Mouse (Mus musculus) monocyte, adult 59 days (primary cell): ENCODE data around the gene Serpina3a. TPM values are rescaled to one million over a fixed set of nuclear protein-coding genes. Genes with fewer than 3 reads are reported as not detected.

ENCODE experiments used
- total RNA-seq, 2 experiments: library from RNA; stranded (reverse); gene quantifications; one replicate each; pipeline ENCODE4 v1.2.4; 2023

Gene Serpina3a
- not detected for total RNA-seq

DNA sequence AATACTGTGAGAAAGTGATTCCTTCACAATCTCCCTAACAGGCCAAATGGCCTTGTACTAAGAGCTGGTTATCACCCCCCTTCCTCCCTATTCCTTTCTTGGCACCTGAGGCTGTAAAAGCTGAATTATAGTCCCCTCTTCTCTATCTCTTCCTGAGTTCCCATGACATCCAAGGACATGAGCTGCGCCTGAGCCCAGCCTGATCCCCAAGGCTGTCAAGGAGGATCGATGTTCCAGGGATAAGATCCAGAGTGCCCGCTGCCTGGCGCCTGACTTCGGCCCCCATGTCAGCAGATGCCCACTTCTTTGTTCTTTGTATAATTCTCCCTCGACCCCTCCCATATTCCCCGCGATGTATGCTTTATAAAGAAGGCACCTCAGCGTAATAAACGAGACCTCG, at the start of gene Serpina3a:
Gene Serpina3a (plus strand): TSS at position 392 of the 400 bp plus-strand sequence.

DNA sequence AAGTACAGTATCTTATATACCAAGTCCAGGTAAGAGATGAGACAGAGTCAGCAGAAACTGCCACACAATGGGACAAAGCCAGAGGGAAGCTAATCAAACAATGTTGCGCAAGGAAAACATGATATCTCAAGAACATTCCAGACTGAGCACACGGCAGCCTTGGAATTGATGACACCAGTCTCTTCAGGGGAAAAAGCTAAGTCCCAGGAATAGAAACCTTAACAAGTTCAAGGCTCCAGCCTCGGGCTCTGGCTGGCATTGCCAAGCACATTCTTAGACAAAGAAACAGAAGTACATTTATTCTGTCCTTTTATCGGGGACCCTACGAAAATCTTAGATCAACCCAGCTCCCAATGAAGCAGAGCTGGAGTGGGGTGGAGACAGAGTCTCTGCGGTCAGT, 11.8 kb upstream of the Serpina3a start, which contains the start of gene Serpina5:
Gene Serpina5 (plus strand): TSS at position 346 of the 400 bp plus-strand sequence.

DNA sequence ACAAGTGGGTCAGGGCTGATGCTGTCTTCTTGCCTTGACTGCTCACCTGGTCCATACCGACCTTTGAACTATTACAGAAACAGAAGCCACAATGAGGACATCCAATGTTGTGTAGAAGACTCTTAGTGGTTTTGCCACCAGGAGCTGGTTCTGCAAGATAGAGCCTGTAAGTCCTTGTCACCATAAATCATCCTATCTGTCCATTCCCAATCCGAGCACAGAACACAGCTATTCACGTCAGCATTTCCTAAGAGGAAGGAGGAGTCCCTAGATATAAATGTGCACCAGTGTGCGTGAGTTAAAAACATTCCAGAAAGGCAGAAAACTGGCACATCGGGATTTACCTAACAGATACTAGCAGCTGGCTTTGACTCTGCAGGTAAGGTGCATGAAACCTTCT, 15.2 kb downstream of the Serpina3a start, which contains the start of gene Serpina3b:
Gene Serpina3b (plus strand): TSS at position 301 of the 400 bp plus-strand sequence.

DNA sequence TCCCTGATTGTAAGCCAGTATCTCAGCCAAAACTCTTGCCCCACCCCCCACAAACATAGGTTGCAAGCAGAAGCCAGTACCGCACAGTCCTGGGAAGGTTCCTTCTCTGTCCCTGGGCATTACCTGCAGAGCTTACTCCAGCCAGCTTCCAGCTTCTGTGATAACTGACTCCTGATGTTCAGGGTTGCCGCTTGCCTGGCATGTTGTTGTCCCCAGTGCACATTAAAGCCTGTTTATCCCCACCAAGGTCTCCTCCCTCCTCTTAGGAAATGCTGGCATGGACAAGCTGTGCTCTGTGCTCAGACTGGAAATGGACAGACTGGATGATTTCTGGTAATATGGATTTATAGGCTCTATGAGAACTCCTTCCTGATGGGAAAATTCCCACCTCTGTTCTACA, 41.1 kb downstream of the Serpina3a start, which contains the start of gene Serpina3c:
Gene Serpina3c (minus strand): TSS at position 215 of the 400 bp plus-strand sequence.

Other genes starting within 250 kb of the Serpina3a start
- gene Serpina1a, start 249.2 kb upstream of the Serpina3a start, total RNA-seq: not detected
- under 1 TPM in 1 of 2 experiments, not detected in 1; 0.70 TPM for gene Serpina1c, start 207.8 kb upstream of the Serpina3a start, total RNA-seq
- gene Serpina1e, start 153.7 kb upstream of the Serpina3a start, total RNA-seq: not detected
- gene Serpina11, start 122.8 kb upstream of the Serpina3a start, total RNA-seq: not detected
- gene Serpina9, start 99.0 kb upstream of the Serpina3a start, total RNA-seq: not detected
- not detected for gene Serpina12, start 68.3 kb upstream of the Serpina3a start, total RNA-seq
- not detected for gene Serpina5, start 11.6 kb upstream of the Serpina3a start, total RNA-seq
- not detected for gene Serpina3b, start 15.3 kb downstream of the Serpina3a start, total RNA-seq
- not detected for gene Serpina3c, start 41.1 kb downstream of the Serpina3a start, total RNA-seq
- gene Serpina3f, start 101.8 kb downstream of the Serpina3a start, total RNA-seq: 1 to 10 TPM; 4.9 to 6.2 TPM
- gene Serpina3g, start 123.5 kb downstream of the Serpina3a start, total RNA-seq: 10 to 100 TPM; 72.3 to 80.9 TPM
- 1 to 10 TPM in 1 of 2 experiments, not detected in 1; 1.4 TPM for gene Serpina3i, start 150.4 kb downstream of the Serpina3a start, total RNA-seq
- gene Serpina3j, start 201.8 kb downstream of the Serpina3a start, total RNA-seq: not detected
- gene Serpina3k, start 225.8 kb downstream of the Serpina3a start, total RNA-seq: not detected
- not detected for gene Serpina3m, start 225.8 kb downstream of the Serpina3a start, total RNA-seq